Mouse (Mus musculus) testis, adult 2 months (tissue): ENCODE results near the gene Slc43a2. TPM values are rescaled to one million over a fixed set of nuclear protein-coding genes. Genes with fewer than 3 reads are reported as not detected.
"Not testable (repeated sequence)": the region's sequence is repeated elsewhere in the genome, so short reads cannot be mapped to it uniquely, and the experiment has no call there.

Experiments
- H3K27ac ChIP-seq: fragments of 200-500 bp; 2 replicates; pipeline ENCODE4 v1.5.1; 2012; ENCODE audit warnings: low read depth, low read length; ENCODE audit not compliant: control insufficient read depth, insufficient read depth
- H3K27me3 ChIP-seq: fragments of 200-500 bp; 2 replicates; pipeline ENCODE4 v1.6.1; 2012; ENCODE audit warnings: mild to moderate bottlenecking, low read length, moderate library complexity; ENCODE audit not compliant: control insufficient read depth, insufficient read depth
- H3K36me3 ChIP-seq: fragments of 200-500 bp; 2 replicates; pipeline ENCODE4 v1.6.1; 2012; ENCODE audit warnings: mild to moderate bottlenecking, low read length; ENCODE audit not compliant: control insufficient read depth, insufficient read depth
- H3K4me1 ChIP-seq: fragments of 200-500 bp; 2 replicates; pipeline ENCODE4 v1.6.1; 2012; ENCODE audit warnings: low read length; ENCODE audit not compliant: control insufficient read depth, insufficient read depth
- H3K4me3 ChIP-seq: fragments of 200-500 bp; 2 replicates; pipeline ENCODE4 v1.5.1; 2012; ENCODE audit warnings: low read depth, mild to moderate bottlenecking, low read length, moderate library complexity, mixed read lengths; ENCODE audit not compliant: control insufficient read depth
- CTCF ChIP-seq: fragments of 200-500 bp; IDR thresholded peaks from 2 replicates; pipeline ENCODE4 v1.5.1; 2012; ENCODE audit warnings: low read depth, mild to moderate bottlenecking, inconsistent platforms, low read length, moderate library complexity; ENCODE audit not compliant: control insufficient read depth, insufficient read depth, insufficient replicate concordance
- POLR2A ChIP-seq: fragments of 200-500 bp; IDR thresholded peaks from 2 replicates; pipeline ENCODE4 v1.6.1; 2012; ENCODE audit warnings: low read depth, mild to moderate bottlenecking, inconsistent platforms, low read length, moderate library complexity; ENCODE audit not compliant: control insufficient read depth
- polyA plus RNA-seq: library from polyadenylated mRNA; depleted of rRNA; stranded (reverse); fragments of >200 nt; gene quantifications from 2 replicates; pipeline ENCODE4 v1.2.3, GENCODE M21; 2012

The Slc43a2 gene
- polyA plus RNA-seq, 1 experiment: 27.1 TPM

- TF ChIP-seq POLR2A (peak; percentile 44; the same call in 1 of the 2 replicates), CTCF (no peak)
- Histone ChIP-seq H3K36me3 (no peaks in the 10 kb centered on the region), H3K27ac (peak overlapping the region; percentile 2)
Measured at GRCm38 (mm10) chr11:75588285-75588941, 56.9 kb downstream of the Slc43a2 start.

GRCm38 (mm10) chr11:75592612-75593011, 61.1 kb downstream of the Slc43a2 start:
- H3K36me3 ChIP-seq: no peaks in the 10 kb centered on the region; the same call in 1 of the 2 replicates
- TF ChIP-seq CTCF (no peak), POLR2A (no peak)
- no peaks in the 10 kb centered on the region for H3K27me3 ChIP-seq
- H3K4me1 ChIP-seq: peaks cover 7% of the 10 kb centered on the region
- peak overlapping the region; percentile 84 for H3K4me3 ChIP-seq
- no peak overlapping the region for H3K27ac ChIP-seq

More at GRCm38 (mm10) chr11:75588285-75588941, 56.9 kb downstream of the Slc43a2 start:
- H3K27me3 ChIP-seq: no peaks in the 10 kb centered on the region
- peak overlapping the region; percentile 85 for H3K4me3 ChIP-seq
- peaks cover 9% of the 10 kb centered on the region for H3K4me1 ChIP-seq

- TF ChIP-seq POLR2A (peak; percentile 26; the same call in 1 of the 2 replicates), CTCF (no peak)
- Histone ChIP-seq H3K36me3 (no peaks in the 10 kb centered on the region; the same call in 1 of the 2 replicates), H3K27ac (peak overlapping the region; percentile 56), H3K27me3 (no peaks in the 10 kb centered on the region), H3K4me1 (no peaks in the 10 kb centered on the region; the same call in 1 of the 2 replicates), H3K4me3 (peak overlapping the region; percentile 84)
Measured at GRCm38 (mm10) chr11:75594431-75594830, 62.9 kb downstream of the Slc43a2 start.

- Histone ChIP-seq H3K4me1 (no peaks in the 10 kb centered on the region; the same call in 1 of the 2 replicates), H3K27ac (no peak overlapping the region), H3K4me3 (peak overlapping the region; percentile 84), H3K36me3 (peaks cover 1% of the 10 kb centered on the region), H3K27me3 (no peaks in the 10 kb centered on the region)
- TF ChIP-seq POLR2A: no peak
- no peak for TF ChIP-seq CTCF
Measured at GRCm38 (mm10) chr11:75595404-75595803, 63.9 kb downstream of the Slc43a2 start.

DNA sequence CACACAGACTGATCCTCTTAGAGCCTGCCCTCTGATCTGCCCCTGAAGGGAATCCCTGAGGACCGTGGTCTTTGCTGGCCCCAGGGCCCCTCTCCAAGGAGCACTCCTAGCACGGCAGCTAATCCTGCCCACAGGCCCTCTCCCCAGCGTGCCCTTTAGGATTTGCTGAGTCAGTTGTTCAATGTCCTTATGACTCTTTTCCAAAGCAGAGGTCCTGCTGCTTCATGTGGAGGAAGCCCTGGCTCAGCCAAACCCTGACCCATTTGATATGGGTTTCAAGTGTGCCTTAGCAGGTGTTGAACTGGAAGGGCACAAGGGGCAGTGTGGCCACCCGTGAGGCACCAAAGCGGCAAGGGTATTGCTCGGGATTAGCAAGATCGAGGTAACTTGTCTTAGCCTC, 64.3 kb downstream of the Slc43a2 start:
- Histone ChIP-seq H3K4me3 (peak overlapping the region; percentile 84), H3K27me3 (no peaks in the 10 kb centered on the region), H3K36me3 (peaks cover 1% of the 10 kb centered on the region), H3K4me1 (no peaks in the 10 kb centered on the region; the same call in 1 of the 2 replicates), H3K27ac (no peak overlapping the region)
- TF ChIP-seq POLR2A (no peak), CTCF (no peak)

DNA sequence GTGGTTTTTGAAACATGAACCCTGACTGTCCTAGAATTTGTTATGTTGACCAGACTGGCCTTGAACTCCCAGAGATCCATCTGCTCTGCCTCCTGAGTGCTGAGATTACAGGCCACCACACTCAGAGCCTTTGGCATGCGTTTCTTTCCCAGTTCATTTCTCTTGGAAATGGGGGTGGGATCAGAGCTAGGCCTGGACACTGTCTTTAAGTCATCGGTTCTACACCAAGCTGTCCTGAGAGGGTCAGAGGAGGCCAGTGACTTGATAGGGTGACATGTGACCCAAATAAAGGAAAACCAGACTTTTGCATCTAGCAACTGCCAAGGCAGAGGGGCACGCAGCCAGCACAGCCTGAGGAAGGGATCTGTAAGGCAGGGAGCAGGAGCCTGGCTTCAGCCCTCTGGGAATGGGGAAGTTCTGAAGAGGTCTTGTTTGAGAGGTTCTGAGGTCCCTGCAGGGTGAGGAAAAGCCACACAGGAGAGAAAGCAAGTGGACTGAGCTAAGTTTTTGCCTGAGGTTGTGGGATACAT, 65.3 kb downstream of the Slc43a2 start:
- Histone ChIP-seq H3K36me3 (peaks cover 1% of the 10 kb centered on the region), H3K27me3 (no peaks in the 10 kb centered on the region), H3K27ac (no peak overlapping the region), H3K4me1 (no peaks in the 10 kb centered on the region; the same call in 1 of the 2 replicates), H3K4me3 (peak overlapping the region; percentile 84)
- TF ChIP-seq CTCF: no peak
- TF ChIP-seq POLR2A: no peak

GRCm38 (mm10) chr11:75598004-75598403, 66.5 kb downstream of the Slc43a2 start:
- Histone ChIP-seq H3K27ac (no peak overlapping the region), H3K4me1 (no peaks in the 10 kb centered on the region; the same call in 1 of the 2 replicates), H3K4me3 (no peak overlapping the region), H3K36me3 (peaks cover 1% of the 10 kb centered on the region), H3K27me3 (no peaks in the 10 kb centered on the region)
- no peak for TF ChIP-seq CTCF
- no peak for TF ChIP-seq POLR2A

DNA sequence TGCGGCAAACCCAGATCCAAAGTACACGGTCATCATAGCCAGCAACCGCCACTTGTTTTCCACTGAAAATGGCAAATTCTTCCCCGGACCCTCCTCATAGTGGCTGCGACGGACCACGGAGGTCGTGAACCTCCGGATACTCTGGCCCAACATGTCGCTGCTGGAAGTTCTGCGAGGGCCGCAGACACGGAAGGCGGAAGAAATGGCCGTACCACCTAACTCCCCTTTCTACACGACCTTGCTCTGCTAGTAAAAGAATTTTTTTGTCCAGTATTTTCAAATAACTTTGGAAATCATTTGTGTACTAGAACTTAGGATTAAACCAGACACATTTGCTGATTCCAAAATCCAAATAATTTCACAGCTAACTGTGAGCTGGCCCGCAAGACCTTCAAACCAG, 68.3 kb downstream of the Slc43a2 start:
- H3K4me1 ChIP-seq, H3K27ac ChIP-seq, H3K36me3 ChIP-seq, H3K27me3 ChIP-seq, H3K4me3 ChIP-seq: not testable (repeated sequence)
